Mouse (Mus musculus): ENCODE measurements around the gene Vmn2r8.
A peak's percentile ranks its signal among the peaks of the same experiment; 100 is the strongest.

GRCm38 (mm10) chr5:108836156-108836555, 27.5 kb upstream of the Vmn2r8 start:
- TF ChIP-seq RCOR1 (conservative IDR thresholded peaks at IDR 0.05; ENCODE audit: low read depth, low read length) (no peak), CTCF (conservative IDR thresholded peaks at IDR 0.05 in 1 of 2, IDR thresholded peaks at IDR 0.05 in 1 of 2; ENCODE audit: low read depth in 2 of 2, low read length in 2 of 2) (peak; percentile 26 to 59; a peak in 2 of 4 replicates)

Data from CH12.LX (cell line).